Mouse (Mus musculus) testis, adult 2 months (tissue): ENCODE measurements around the gene Ociad1.

Experiments
- CTCF ChIP-seq: fragments of 200-500 bp; IDR thresholded peaks from 2 replicates; pipeline ENCODE4 v1.5.1; 2012; ENCODE audit warnings: low read depth, mild to moderate bottlenecking, inconsistent platforms, low read length, moderate library complexity; ENCODE audit not compliant: control insufficient read depth, insufficient read depth, insufficient replicate concordance
- POLR2A ChIP-seq: fragments of 200-500 bp; IDR thresholded peaks from 2 replicates; pipeline ENCODE4 v1.6.1; 2012; ENCODE audit warnings: low read depth, mild to moderate bottlenecking, inconsistent platforms, low read length, moderate library complexity; ENCODE audit not compliant: control insufficient read depth

- TF ChIP-seq CTCF: no peak
- TF ChIP-seq POLR2A: no peak
These were observed 8.5 kb upstream of the Ociad1 start for GRCm38 (mm10) chr5:73284046-73284445.
